Mouse (Mus musculus) midbrain, embryonic 13.5 days (tissue): ENCODE measurements around the gene Ppp1r17. TPM values are rescaled to one million over a fixed set of nuclear protein-coding genes. Genes with fewer than 3 reads are reported as not detected.

Source experiments
- ATAC-seq: fragments of 200-750 bp; cut with Nextera tagmentation; 2 replicates; pipeline ENCODE4 v1.8.0; 2017; ENCODE audit warnings: mild to moderate bottlenecking, moderate TSS enrichment, moderate library complexity
- H3K27ac ChIP-seq: fragments of 300-500 bp; sonication (generic); 2 replicates; pipeline ENCODE4 v1.5.1; 2015; ENCODE audit warnings: inconsistent platforms, mild to moderate bottlenecking, moderate library complexity
- H3K27me3 ChIP-seq: fragments of 300-500 bp; sonication (generic); 2 replicates; pipeline ENCODE4 v1.6.1; 2015; ENCODE audit warnings: mild to moderate bottlenecking, inconsistent platforms
- H3K36me3 ChIP-seq: fragments of 300-500 bp; sonication (generic); 2 replicates; pipeline ENCODE4 v1.6.1; 2015; ENCODE audit warnings: mild to moderate bottlenecking, inconsistent platforms
- H3K4me1 ChIP-seq: fragments of 300-500 bp; sonication (generic); replicated peaks from 2 replicates; pipeline ENCODE4 v1.6.1; 2015; ENCODE audit warnings: inconsistent platforms
- H3K4me2 ChIP-seq: fragments of 300-500 bp; sonication (generic); replicated peaks from 2 replicates; pipeline ENCODE4 v1.6.1; 2015; ENCODE audit warnings: moderate library complexity, mild to moderate bottlenecking, inconsistent platforms
- H3K4me3 ChIP-seq: fragments of 300-500 bp; sonication (generic); replicated peaks from 2 replicates; pipeline ENCODE4 v1.5.1; 2015; ENCODE audit warnings: mild to moderate bottlenecking, inconsistent platforms
- H3K9ac ChIP-seq: fragments of 300-500 bp; sonication (generic); replicated peaks from 2 replicates; pipeline ENCODE4 v1.6.1; 2015; ENCODE audit warnings: mild to moderate bottlenecking, inconsistent platforms
- H3K9me3 ChIP-seq: fragments of 300-500 bp; sonication (generic); 2 replicates; pipeline ENCODE4 v1.6.1; 2016; ENCODE audit warnings: mild to moderate bottlenecking, inconsistent platforms
- WGBS: fragments of 180-500 bp; shearing (Covaris S2); methylation state at CpG from one replicate; pipeline ENCODE4 v1.1.7; 2015; 5-methylcytosine and 5-hydroxymethylcytosine counted together
- polyA plus RNA-seq: library from polyadenylated mRNA; unstranded; fragments of >200 nt; fragmentation: Nextera tagmentation; extraction: Ambion mirVana; gene quantifications from 2 replicates; pipeline ENCODE4 v1.2.1, GENCODE M21; 2015

Gene Ppp1r17
- polyA plus RNA-seq: 10.9 and 12.4 TPM in 2 replicates

GRCm38 (mm10) chr6:56017291-56017994 lies at the start of gene Ppp1r17:
Ppp1r17 (plus strand) TSS chr6:56017497.
- no peaks in the 10 kb centered on the region for H3K9me3 ChIP-seq
- 0 out of 2 replicates have a peak within 1 kb of the TSS, but pooled peaks have one; percentile 1 for H3K27ac ChIP-seq
- peak; percentile 97 for ATAC-seq
- no peaks in the 10 kb centered on the region for H3K27me3 ChIP-seq
- H3K9ac ChIP-seq: no peak within 1 kb of the TSS
- 31% methylated on average over 16 of the region's 16 CpGs for WGBS
- H3K36me3 ChIP-seq: no peaks in the 10 kb centered on the region
- peak within 1 kb of the TSS; percentile 14; the same call in 1 of the 2 replicates for H3K4me3 ChIP-seq
- peak within 1 kb of the TSS; percentile 39 for H3K4me2 ChIP-seq
- peaks cover 18% of the 10 kb centered on the region for H3K4me1 ChIP-seq

DNA sequence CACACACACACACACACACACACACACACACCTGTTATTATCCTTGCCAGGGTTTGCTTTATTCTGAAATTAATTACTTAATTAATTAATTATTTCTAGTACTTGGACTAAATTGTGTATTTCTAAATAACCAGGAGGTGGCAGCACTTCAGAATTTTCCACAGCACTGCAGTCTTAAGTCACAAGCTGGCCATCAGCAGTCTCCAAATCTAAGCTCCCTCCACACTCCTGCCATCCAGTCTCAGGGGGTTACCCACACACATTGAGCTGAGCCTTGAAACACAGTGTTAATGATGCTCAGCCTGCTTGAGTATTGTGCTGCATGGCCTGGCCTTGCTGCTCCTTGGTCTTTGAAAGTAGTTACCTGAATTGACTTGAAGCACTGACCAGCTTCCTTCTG lies 44.3 kb upstream of the Ppp1r17 start:
- ATAC-seq: peak; percentile 85
- Histone ChIP-seq H3K4me2 (no peak overlapping the region), H3K9me3 (no peaks in the 10 kb centered on the region), H3K27ac (no peak overlapping the region), H3K27me3 (no peaks in the 10 kb centered on the region), H3K9ac (no peak overlapping the region), H3K4me1 (no peaks in the 10 kb centered on the region), H3K4me3 (no peak overlapping the region), H3K36me3 (no peaks in the 10 kb centered on the region)

DNA sequence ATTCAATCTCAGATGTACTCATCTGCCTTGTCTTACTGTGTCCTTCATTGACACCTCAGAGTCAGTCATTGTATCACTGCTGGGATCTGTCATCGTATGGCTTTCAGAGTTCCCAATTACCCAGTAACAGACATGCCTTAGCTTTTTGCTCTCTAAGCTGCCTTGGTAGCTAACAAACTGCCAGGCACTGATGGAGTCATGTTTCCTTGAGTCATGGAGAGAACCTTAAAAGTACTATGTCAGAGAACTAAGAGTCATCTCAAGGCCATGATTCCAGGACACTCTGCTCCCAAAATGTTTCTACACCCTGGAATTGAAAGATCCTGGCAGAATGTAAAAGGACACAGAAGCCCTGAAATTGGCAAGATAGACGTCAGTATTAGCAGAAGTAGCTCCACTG lies 37.5 kb upstream of the Ppp1r17 start:
- ATAC-seq: no peak

GRCm38 (mm10) chr6:56008711-56009110 lies 8.6 kb upstream of the Ppp1r17 start:
- ATAC-seq: no peak
- Histone ChIP-seq H3K36me3 (no peaks in the 10 kb centered on the region), H3K4me2 (no peak overlapping the region), H3K9ac (no peak overlapping the region), H3K4me1 (no peaks in the 10 kb centered on the region), H3K4me3 (no peak overlapping the region), H3K27ac (no peak overlapping the region), H3K9me3 (no peaks in the 10 kb centered on the region), H3K27me3 (no peaks in the 10 kb centered on the region)
- WGBS: 79% methylated on average over 4 of the region's 4 CpGs

More for the DNA sequence above, 37.5 kb upstream of the Ppp1r17 start:
- WGBS: 92% methylated on average over 2 of the region's 2 CpGs
- no peak overlapping the region for H3K9ac ChIP-seq
- no peak overlapping the region for H3K27ac ChIP-seq
- H3K27me3 ChIP-seq: no peaks in the 10 kb centered on the region
- no peaks in the 10 kb centered on the region for H3K4me1 ChIP-seq
- no peak overlapping the region for H3K4me2 ChIP-seq
- no peaks in the 10 kb centered on the region for H3K36me3 ChIP-seq
- no peaks in the 10 kb centered on the region for H3K9me3 ChIP-seq
- H3K4me3 ChIP-seq: no peak overlapping the region

GRCm38 (mm10) chr6:56012384-56012783 lies 4.9 kb upstream of the Ppp1r17 start:
- ATAC-seq: no peak
- no peak overlapping the region for H3K27ac ChIP-seq

GRCm38 (mm10) chr6:56019632-56020031 lies 2.3 kb downstream of the Ppp1r17 start:
- 68% methylated on average over 2 of the region's 2 CpGs for WGBS
- Histone ChIP-seq H3K36me3 (no peaks in the 10 kb centered on the region), H3K27me3 (no peaks in the 10 kb centered on the region), H3K27ac (no peak overlapping the region), H3K4me3 (no peak overlapping the region), H3K9me3 (no peaks in the 10 kb centered on the region), H3K4me1 (peaks cover 18% of the 10 kb centered on the region), H3K4me2 (no peak overlapping the region), H3K9ac (no peak overlapping the region)
- no peak for ATAC-seq

More at GRCm38 (mm10) chr6:56012384-56012783, 4.9 kb upstream of the Ppp1r17 start:
- no peak overlapping the region for H3K4me3 ChIP-seq
- no peak overlapping the region for H3K9ac ChIP-seq
- H3K36me3 ChIP-seq: no peaks in the 10 kb centered on the region
- 78% methylated on average over 5 of the region's 5 CpGs for WGBS
- no peak overlapping the region for H3K4me2 ChIP-seq
- no peaks in the 10 kb centered on the region for H3K27me3 ChIP-seq
- H3K4me1 ChIP-seq: peaks cover 8% of the 10 kb centered on the region
- no peaks in the 10 kb centered on the region for H3K9me3 ChIP-seq

DNA sequence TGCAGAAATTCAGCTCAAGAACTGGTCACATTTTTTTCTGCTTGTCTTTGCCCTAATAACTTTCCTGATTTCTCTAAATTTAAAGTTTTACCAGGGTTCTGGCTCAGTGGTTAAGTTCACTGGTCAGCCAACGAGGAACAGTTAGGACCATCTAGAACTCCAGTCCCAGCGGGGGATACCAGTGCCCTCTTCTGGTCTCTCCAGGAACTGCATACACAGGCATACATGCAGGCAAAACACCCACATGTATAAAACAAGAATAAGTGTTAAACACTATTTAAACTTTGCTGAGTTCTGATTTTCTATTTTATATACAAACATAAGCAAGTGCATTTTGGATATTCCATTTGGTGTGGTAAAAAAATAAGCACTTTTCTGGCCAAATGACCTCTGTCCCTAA lies 8.2 kb downstream of the Ppp1r17 start:
- no peak overlapping the region for H3K4me2 ChIP-seq
- H3K4me3 ChIP-seq: no peak overlapping the region
- no peaks in the 10 kb centered on the region for H3K36me3 ChIP-seq
- no peak for ATAC-seq
- 69% methylated on average over 2 of the region's 2 CpGs for WGBS
- H3K27ac ChIP-seq: no peak overlapping the region
- H3K4me1 ChIP-seq: 0 out of 2 replicates have a peak, but pooled peaks cover 2% of the 10 kb centered on the region
- H3K9ac ChIP-seq: no peak overlapping the region
- H3K9me3 ChIP-seq: no peaks in the 10 kb centered on the region
- no peaks in the 10 kb centered on the region for H3K27me3 ChIP-seq

DNA sequence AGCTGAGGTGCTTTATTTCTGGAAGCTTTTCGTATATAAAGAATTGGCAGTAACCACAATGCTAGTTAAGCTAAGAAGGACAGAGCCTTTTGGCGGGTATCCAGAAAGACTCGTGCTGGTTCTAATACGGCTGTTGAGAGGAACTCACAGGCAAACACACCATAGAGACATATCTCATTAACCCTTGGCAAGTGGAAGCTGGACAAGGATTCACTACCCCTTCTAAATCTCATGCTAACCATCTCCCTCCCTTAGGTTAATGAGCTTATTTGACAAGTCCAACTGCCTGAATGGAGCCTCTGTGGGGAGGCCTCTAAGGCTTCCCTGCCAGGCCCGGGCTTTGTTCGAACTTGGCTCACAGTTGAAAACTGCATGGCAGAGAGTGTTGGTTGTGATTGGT lies 10.0 kb downstream of the Ppp1r17 start:
- H3K9ac ChIP-seq: no peak overlapping the region
- 75% methylated on average over 6 of the region's 6 CpGs for WGBS
- H3K4me3 ChIP-seq: no peak overlapping the region
- no peaks in the 10 kb centered on the region for H3K9me3 ChIP-seq
- peak; percentile 55 for ATAC-seq
- H3K4me2 ChIP-seq: no peak overlapping the region
- no peaks in the 10 kb centered on the region for H3K27me3 ChIP-seq
- no peak overlapping the region for H3K27ac ChIP-seq
- peaks cover 9% of the 10 kb centered on the region; the same call in 1 of the 2 replicates for H3K4me1 ChIP-seq
- H3K36me3 ChIP-seq: no peaks in the 10 kb centered on the region

DNA sequence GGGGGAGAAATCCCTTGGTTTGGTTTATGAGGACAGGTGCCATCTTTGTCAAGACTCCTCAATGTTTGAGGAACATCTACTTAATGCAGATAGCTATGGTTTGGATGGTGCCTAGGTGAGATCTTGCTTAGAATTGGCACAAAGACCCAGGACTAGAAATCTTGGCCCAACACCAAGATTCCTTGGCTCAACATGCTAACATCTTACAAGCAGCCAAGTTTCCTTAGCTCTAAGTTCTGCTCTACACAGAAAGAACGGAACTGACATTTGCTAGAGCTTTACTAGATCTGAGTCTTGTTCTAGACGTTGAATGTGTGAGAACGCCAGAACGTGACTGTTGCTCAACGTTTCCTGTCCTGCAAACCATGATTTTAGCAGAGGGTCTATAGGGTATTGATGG lies 10.7 kb downstream of the Ppp1r17 start:
- no peaks in the 10 kb centered on the region for H3K27me3 ChIP-seq
- H3K4me3 ChIP-seq: no peak overlapping the region
- no peak for ATAC-seq
- H3K27ac ChIP-seq: no peak overlapping the region
- peaks cover 9% of the 10 kb centered on the region; the same call in 1 of the 2 replicates for H3K4me1 ChIP-seq
- 93% methylated on average over 5 of the region's 5 CpGs for WGBS
- H3K36me3 ChIP-seq: no peaks in the 10 kb centered on the region
- no peak overlapping the region for H3K4me2 ChIP-seq
- no peaks in the 10 kb centered on the region for H3K9me3 ChIP-seq
- no peak overlapping the region for H3K9ac ChIP-seq

DNA sequence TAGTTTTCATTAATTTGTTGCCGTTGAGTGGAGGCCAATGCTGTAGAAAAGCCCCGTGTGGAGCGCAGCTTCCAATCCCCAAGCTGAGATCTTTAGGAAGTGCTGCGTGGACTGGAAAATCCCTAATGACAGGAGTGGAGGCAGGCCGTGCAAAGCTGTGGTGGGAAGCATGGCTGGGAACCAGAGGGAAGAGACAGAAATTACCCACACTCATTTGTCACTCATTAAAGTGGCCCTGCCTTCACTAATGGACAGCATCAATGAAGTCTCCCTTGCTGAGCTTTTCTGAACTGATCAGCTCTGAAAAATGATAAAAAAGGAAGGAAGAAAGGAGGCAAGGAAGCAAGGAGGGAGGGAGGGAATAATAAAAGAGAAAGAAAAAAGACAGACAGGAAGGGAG lies 12.7 kb downstream of the Ppp1r17 start:
- ATAC-seq: no peak
- 33% methylated on average over 5 of the region's 5 CpGs for WGBS

DNA sequence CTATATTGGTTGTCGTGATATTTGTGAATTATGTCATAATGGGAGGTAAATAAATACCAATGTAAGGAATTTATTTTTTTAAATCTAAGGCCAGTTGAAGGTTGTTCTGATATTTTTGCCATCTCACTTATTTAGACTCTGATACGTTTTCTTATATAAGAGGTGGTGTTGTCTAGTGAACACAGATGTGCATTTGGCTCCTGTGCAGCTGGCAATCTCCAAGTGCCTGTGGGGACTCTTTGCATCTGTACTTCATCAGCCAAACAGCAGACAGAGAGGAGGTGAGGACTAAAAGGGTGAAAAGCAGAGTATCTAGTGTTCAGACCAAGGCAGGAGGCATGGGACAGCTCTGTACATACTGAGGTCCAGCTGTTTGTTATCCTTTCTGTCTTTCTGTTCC lies 14.9 kb downstream of the Ppp1r17 start:
- Histone ChIP-seq H3K4me3 (no peak overlapping the region), H3K4me1 (peaks cover 9% of the 10 kb centered on the region; the same call in 1 of the 2 replicates), H3K27me3 (no peaks in the 10 kb centered on the region), H3K4me2 (no peak overlapping the region), H3K27ac (no peak overlapping the region), H3K36me3 (no peaks in the 10 kb centered on the region), H3K9me3 (no peaks in the 10 kb centered on the region), H3K9ac (no peak overlapping the region)
- ATAC-seq: no peak
- WGBS: 81% methylated on average over 2 of the region's 2 CpGs

More for the DNA sequence above, 12.7 kb downstream of the Ppp1r17 start:
- Histone ChIP-seq H3K4me1 (peaks cover 9% of the 10 kb centered on the region; the same call in 1 of the 2 replicates), H3K36me3 (no peaks in the 10 kb centered on the region), H3K9ac (no peak overlapping the region; the same call in 1 of the 2 replicates), H3K9me3 (no peaks in the 10 kb centered on the region), H3K27ac (no peak overlapping the region), H3K4me3 (no peak overlapping the region), H3K4me2 (no peak overlapping the region), H3K27me3 (no peaks in the 10 kb centered on the region)

GRCm38 (mm10) chr6:56035054-56035453 lies 17.8 kb downstream of the Ppp1r17 start:
- no peak overlapping the region for H3K27ac ChIP-seq
- no peak overlapping the region for H3K4me3 ChIP-seq
- 84% methylated on average over 10 of the region's 10 CpGs for WGBS
- ATAC-seq: no peak
- peaks cover 7% of the 10 kb centered on the region; the same call in 1 of the 2 replicates for H3K4me1 ChIP-seq
- H3K9ac ChIP-seq: no peak overlapping the region
- no peak overlapping the region for H3K4me2 ChIP-seq
- no peaks in the 10 kb centered on the region for H3K36me3 ChIP-seq
- H3K27me3 ChIP-seq: no peaks in the 10 kb centered on the region
- H3K9me3 ChIP-seq: no peaks in the 10 kb centered on the region
